ENCODE assay signal across 21 mouse cellular contexts in genomic region chr8:120118162-120118561, GRCm38 (mm10). TPM values are rescaled to one million over a fixed set of nuclear protein-coding genes. Genes with fewer than 3 reads are reported as not detected.
A peak's percentile ranks its signal among the peaks of the same experiment; 100 is the strongest.
DNase-seq lines count a peak whose midpoint lies in the region; ATAC-seq and TF ChIP-seq lines count a peak whose summit lies in the region.
"Had no signal": no experiment of that assay in that cellular context is flagged by ENCODE, and none has a peak within 500 bp of the region (broad histone marks: within the 10 kb centered on the region; RNA-seq: fewer than 3 reads in every experiment).

No protein-coding gene starts in this region.

- peaks cover under 1% of the 10 kb centered on the region; the same call in 1 of the 2 replicates for H3K4me1 ChIP-seq in kidney, adult 2 months (ENCODE audit: control insufficient read depth, insufficient read depth, low read length)
- peaks cover 14% of the 10 kb centered on the region for H3K4me1 ChIP-seq in kidney, embryonic 16.5 days (ENCODE audit: insufficient read depth, low read length)

- H3K4me2 ChIP-seq in kidney, embryonic 16.5 days (replicated peaks; ENCODE audit: low read depth, low read length) = no peak overlapping the region
- H3K4me2 ChIP-seq: midbrain, embryonic 12.5 days; neural tube, embryonic 15.5 days had no signal

- no peak for ATAC-seq in kidney, embryonic 16.5 days (ENCODE audit: low FRiP score, low TSS enrichment)

- 46% methylated on average over 9 of the region's 9 CpGs for WGBS in kidney, adult 2 months
- WGBS in kidney, embryonic 16.5 days = 58% methylated on average over 9 of the region's 9 CpGs
- 93% methylated on average over 9 of the region's 9 CpGs for WGBS in macrophage (ENCODE audit: missing documents)

- H3K4me3 ChIP-seq in kidney, adult 2 months (ENCODE audit: insufficient read depth, low read depth, low read length) = no peak overlapping the region
- H3K4me3 ChIP-seq in kidney, embryonic 16.5 days (ENCODE audit: low read length) = no peak overlapping the region
- H3K4me3 ChIP-seq in macrophage (ENCODE audit: inconsistent target) = no peak overlapping the region
- H3K4me3 ChIP-seq: layer of hippocampus, adult 2 months; midbrain, embryonic 12.5 days; neural tube, embryonic 15.5 days had no signal

- H3K79me2 ChIP-seq in macrophage (ENCODE audit: inconsistent target) = peaks cover 85% of the 10 kb centered on the region

- no peaks in the 10 kb centered on the region for H3K27me3 ChIP-seq in kidney, adult 2 months (replicated peaks; ENCODE audit: control insufficient read depth, insufficient read depth, low read length)
- peaks cover 17% of the 10 kb centered on the region for H3K27me3 ChIP-seq in kidney, embryonic 16.5 days (ENCODE audit: insufficient read depth, low read length)

- no peak for TF ChIP-seq CTCF in kidney, adult 2 months (conservative IDR thresholded peaks at IDR 0.05; ENCODE audit: insufficient read depth, insufficient read length, low read depth, low read length)

- no peak overlapping the region for H3K9ac ChIP-seq in kidney, embryonic 16.5 days (replicated peaks; ENCODE audit: low read length)
- H3K9ac ChIP-seq: midbrain, embryonic 12.5 days; neural tube, embryonic 15.5 days had no signal

- H3K9me3 ChIP-seq in kidney, embryonic 16.5 days (ENCODE audit: low read length) = no peaks in the 10 kb centered on the region
- H3K9me3 ChIP-seq: midbrain, embryonic 12.5 days; neural tube, embryonic 15.5 days had no signal

- TF ChIP-seq POLR2A in kidney, adult 2 months (IDR thresholded peaks at IDR 0.05; ENCODE audit: low read depth, low read length) = no peak

- H3K36me3 ChIP-seq in kidney, adult 2 months (ENCODE audit: control insufficient read depth, insufficient read depth, low read length) = no peaks in the 10 kb centered on the region
- no peaks in the 10 kb centered on the region for H3K36me3 ChIP-seq in kidney, embryonic 16.5 days (ENCODE audit: insufficient read depth, low read length)
- H3K36me3 ChIP-seq in macrophage (ENCODE audit: inconsistent target) = no peaks in the 10 kb centered on the region
- H3K36me3 ChIP-seq: midbrain, embryonic 12.5 days; neural tube, embryonic 15.5 days had no signal

- H3K27ac ChIP-seq in kidney, adult 2 months (ENCODE audit: insufficient read depth, low read depth, low read length) = 0 out of 2 replicates have a peak overlapping the region, but pooled peaks have one; percentile 20
- no peak overlapping the region for H3K27ac ChIP-seq in kidney, embryonic 16.5 days (ENCODE audit: low read length)
- peak overlapping the region; percentile 28; the same call in 1 of the 2 replicates for H3K27ac ChIP-seq in macrophage
- H3K27ac ChIP-seq: layer of hippocampus, adult 2 months; midbrain, embryonic 12.5 days; neural tube, embryonic 15.5 days had no signal

- DNase-seq in adrenal gland, adult 2 months = peak; percentile 79
- no peak for DNase-seq in adrenal gland, postnatal 4 days (ENCODE audit: low spot score in 2 of 2)
- DNase-seq in kidney, adult 2 months = peak; percentile 85
- peak; percentile 73 for DNase-seq in kidney, postnatal 14 days
- no peak for DNase-seq in right cerebral cortex, postnatal 10 days (ENCODE audit: low spot score in 2 of 2)
- no peak for DNase-seq in right cerebral cortex, adult 18-20 months
- DNase-seq: cerebellum, postnatal 14 days; heart, postnatal 4 days; left cerebral cortex, postnatal 4 days; retina, postnatal 1 day; thymus, postnatal 4 days had no signal

RNA-seq across cellular contexts. Expression of gene 6430548M08Rik, which starts 4.2 kb away (rescaled TPM):
- 100 to 1,000 TPM in 1 of 2 experiments, 10 to 100 TPM in 1; 98.5 to 118 TPM for total RNA-seq in adrenal gland, adult 2 months (2021)
- 107 and 149 TPM in 2 replicates for polyA plus RNA-seq in adrenal gland, adult 2 months (2012; rRNA removed)
- total RNA-seq in adrenal gland, postnatal 4 days (2021) = 10 to 100 TPM; 52.7 to 59.3 TPM
- polyA plus RNA-seq in kidney, adult 2 months (2012; rRNA removed) = 8.4 and 8.8 TPM in 2 replicates
- polyA plus RNA-seq in kidney, embryonic 16.5 days (2015; fragmentation: Nextera tagmentation; extraction: Ambion mirVana) = 5.3 and 6.7 TPM in 2 replicates
- 10 to 100 TPM in 16 of 26 experiments, 1 to 10 TPM in 10; 1.4 to 55.6 (median 17.6) TPM for total RNA-seq in macrophage (2018; cell fraction: chromatin; rRNA removed)
- total RNA-seq in macrophage (2018; cell fraction: cytosol; rRNA removed) = 10 to 100 TPM in 25 of 26 experiments, 1 to 10 TPM in 1; 8.5 to 48.8 (median 22.5) TPM
- total RNA-seq in macrophage (2018; cell fraction: nucleus; rRNA removed) = 10 to 100 TPM in 21 of 26 experiments, 1 to 10 TPM in 5; 4.2 to 47.4 (median 20.8) TPM
- polyA plus RNA-seq in macrophage (2018) = 25.6 to 29.2 TPM (median 26.4 TPM) in 3 replicates

RNA-seq across cellular contexts. Expression of gene Zdhhc7, which starts 16.9 kb away (rescaled TPM):
- 10 to 100 TPM; 41.2 to 55.9 TPM for total RNA-seq in adrenal gland, adult 2 months (2021)
- polyA plus RNA-seq in adrenal gland, adult 2 months (2012; rRNA removed) = 104 and 124 TPM in 2 replicates
- total RNA-seq in adrenal gland, postnatal 4 days (2021) = 10 to 100 TPM; 46.4 to 48.9 TPM
- polyA plus RNA-seq in kidney, adult 2 months (2012; rRNA removed) = 58.7 and 68.2 TPM in 2 replicates
- polyA plus RNA-seq in kidney, embryonic 16.5 days (2015; fragmentation: Nextera tagmentation; extraction: Ambion mirVana) = 36.2 and 37.4 TPM in 2 replicates
- 10 to 100 TPM in 22 of 26 experiments, 1 to 10 TPM in 4; 5.8 to 47.9 (median 19.9) TPM for total RNA-seq in macrophage (2018; cell fraction: chromatin; rRNA removed)
- 10 to 100 TPM; 16.4 to 44.2 (median 33.9) TPM for total RNA-seq in macrophage (2018; cell fraction: cytosol; rRNA removed)
- total RNA-seq in macrophage (2018; cell fraction: nucleus; rRNA removed) = 10 to 100 TPM; 12.3 to 55.8 (median 27.6) TPM
- polyA plus RNA-seq in macrophage (2018) = 18.5 to 34.0 TPM (median 27.8 TPM) in 3 replicates

RNA-seq across cellular contexts. Expression of gene Fam92b, which starts 59.1 kb away (rescaled TPM):
- 1 to 10 TPM in 1 of 2 experiments, under 1 TPM in 1; 0.61 to 1.4 TPM for total RNA-seq in adrenal gland, adult 2 months (2021)
- polyA plus RNA-seq in adrenal gland, adult 2 months (2012; rRNA removed) = 0.95 and 1.7 TPM in 2 replicates
- 1 to 10 TPM; 1.6 to 2.3 TPM for total RNA-seq in adrenal gland, postnatal 4 days (2021)
- not detected in 2 replicates for polyA plus RNA-seq in kidney, adult 2 months (2012; rRNA removed)
- polyA plus RNA-seq in kidney, embryonic 16.5 days (2015; fragmentation: Nextera tagmentation; extraction: Ambion mirVana) = 0.14 and 0.22 TPM in 2 replicates
- total RNA-seq in macrophage (2018; cell fraction: chromatin; rRNA removed) = not detected
- total RNA-seq in macrophage (2018; cell fraction: cytosol; rRNA removed) = not detected
- total RNA-seq in macrophage (2018; cell fraction: nucleus; rRNA removed) = not detected
- polyA plus RNA-seq in macrophage (2018) = not detected in 3 replicates
- total RNA-seq: gastrocnemius, postnatal 4 days; heart, postnatal 4 days; left cerebral cortex, postnatal 4 days; liver, adult 2 months; MEL had no signal
- polyA plus RNA-seq: heart, embryonic 14.5 days; liver, adult 2 months; small intestine, adult 2 months had no signal

Comparison
In these comparisons a context has a peak if more than half of its experiments do, and no peak if none do; other contexts are left out.
1. DNase-seq: peak in adrenal gland, adult 2 months (single experiment), kidney, adult 2 months (single experiment) and kidney, postnatal 14 days (single experiment); none in adrenal gland, postnatal 4 days (0 of 2), right cerebral cortex, postnatal 10 days (0 of 2) and right cerebral cortex, adult 18-20 months (single experiment).